Mouse (Mus musculus): Measurements from ENCODE around the gene Naa60.

GRCm38 (mm10) chr16:3934701-3935100, 62.5 kb downstream of the Naa60 start:
- no peak for TF ChIP-seq CTCF (IDR thresholded peaks at IDR 0.05; ENCODE audit: extremely low read depth, insufficient read depth, low read length)
- no peak for TF ChIP-seq POLR2A (IDR thresholded peaks at IDR 0.05; ENCODE audit: extremely low read depth, insufficient read depth, low read length)
